Mouse (Mus musculus) hindbrain, embryonic 10.5 days (tissue): ENCODE measurements at regions not wholly inside any gene's neighbourhood (a gene's known extent, or its start where the extent isn't known, plus 50 kb on each side); places are given as distances from the start of the nearest gene placed in this dataset.

Experiments
- DNase-seq: peaks from one replicate; pipeline ENCODE4 v3.0.0-alpha.2; 2017; ENCODE audit warnings: low spot score
- H3K27ac ChIP-seq: fragments of 300-500 bp; sonication (generic); 2 replicates; pipeline ENCODE4 v1.5.1; 2016; ENCODE audit warnings: mild to moderate bottlenecking, moderate library complexity
- H3K27me3 ChIP-seq: fragments of 300-500 bp; sonication (generic); 2 replicates; pipeline ENCODE4 v1.6.1; 2016; ENCODE audit warnings: mild to moderate bottlenecking; ENCODE audit not compliant: poor library complexity, insufficient read depth, severe bottlenecking
- H3K36me3 ChIP-seq: fragments of 300-500 bp; sonication (generic); 2 replicates; pipeline ENCODE4 v1.6.1; 2016; ENCODE audit warnings: mild to moderate bottlenecking, moderate library complexity
- H3K4me1 ChIP-seq: fragments of 300-500 bp; sonication (generic); replicated peaks from 2 replicates; pipeline ENCODE4 v1.6.1; 2016; ENCODE audit warnings: mild to moderate bottlenecking
- H3K4me3 ChIP-seq: fragments of 300-500 bp; sonication (generic); 2 replicates; pipeline ENCODE4 v1.5.1; 2016; ENCODE audit warnings: mild to moderate bottlenecking, moderate library complexity
- H3K9me3 ChIP-seq: fragments of 300-500 bp; sonication (generic); 2 replicates; pipeline ENCODE4 v1.6.1; 2016; ENCODE audit warnings: mild to moderate bottlenecking, moderate library complexity
- WGBS: fragments of 180-500 bp; shearing (Covaris S2); methylation state at CpG from one replicate; pipeline ENCODE4 v1.1.7; 2016; 5-methylcytosine and 5-hydroxymethylcytosine counted together

DNA sequence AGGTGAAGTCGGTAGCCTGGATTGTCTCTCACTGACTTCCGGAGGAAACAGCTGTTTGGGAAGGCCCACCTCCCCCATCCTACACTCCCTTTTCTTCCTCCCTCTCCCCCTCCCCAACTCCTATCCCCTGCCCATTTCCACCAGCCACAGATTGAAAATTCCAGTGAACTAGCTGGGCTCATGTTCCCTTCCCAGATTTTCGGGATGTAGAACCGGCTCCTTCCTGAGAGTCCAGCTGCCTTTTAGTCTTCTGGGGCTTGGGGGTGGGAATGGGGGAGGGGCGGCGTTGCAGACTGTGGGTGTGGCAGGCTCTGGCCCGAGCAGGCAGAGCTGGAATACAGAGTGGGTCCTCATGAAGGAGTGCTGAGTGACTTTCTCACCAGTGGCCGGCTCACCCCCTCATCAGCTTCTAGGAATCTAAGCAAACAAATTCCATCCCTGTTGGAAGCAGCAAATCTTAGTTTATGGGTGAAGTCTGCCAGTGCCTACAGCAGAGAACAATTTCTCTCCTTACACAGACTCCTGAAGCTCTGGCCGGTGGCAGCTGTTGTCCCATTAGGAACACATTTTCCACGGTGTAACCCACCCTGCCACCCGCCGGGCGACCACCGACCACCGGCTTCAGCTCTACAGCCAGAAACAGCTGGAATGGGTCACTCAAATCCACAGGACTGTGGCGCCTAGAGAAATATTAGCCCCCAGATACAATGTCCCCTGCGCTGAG lies 100.9 kb downstream of the Mycn start:
- H3K4me1 ChIP-seq, result peaks cover 31% of the 10 kb centered on the region
- WGBS, result 24% methylated on average over 17 of the region's 17 CpGs
- H3K9me3 ChIP-seq, result no peaks in the 10 kb centered on the region
- peak; percentile 61 for DNase-seq
- peak overlapping the region; percentile 84 for H3K27ac ChIP-seq
- no peaks in the 10 kb centered on the region for H3K27me3 ChIP-seq
- H3K36me3 ChIP-seq, result no peaks in the 10 kb centered on the region
- peak overlapping the region; percentile 38 for H3K4me3 ChIP-seq

DNA sequence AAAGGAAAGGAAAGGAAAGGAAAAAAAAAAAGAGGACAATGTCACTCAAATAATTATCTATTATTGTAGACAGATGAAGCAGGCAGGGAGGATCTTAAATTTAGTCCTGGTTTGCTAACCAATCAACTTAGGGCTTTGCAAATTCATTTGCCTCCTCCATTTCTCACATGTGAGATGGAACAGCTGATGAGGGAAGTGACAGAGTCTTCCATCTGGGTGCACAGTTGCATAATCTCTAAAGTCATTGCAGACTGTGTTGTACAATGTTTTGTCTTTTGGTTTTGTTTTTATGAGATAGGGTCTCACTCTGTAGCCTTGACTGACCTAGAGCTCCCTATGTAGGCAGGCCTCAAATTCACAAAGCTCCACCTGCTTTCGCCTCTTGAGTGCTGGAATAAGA lies 103.9 kb downstream of the Mycn start:
- H3K27ac ChIP-seq, result no peak overlapping the region
- peaks cover 30% of the 10 kb centered on the region for H3K4me1 ChIP-seq
- H3K4me3 ChIP-seq, result no peak overlapping the region
- H3K27me3 ChIP-seq, result no peaks in the 10 kb centered on the region
- no peaks in the 10 kb centered on the region for H3K36me3 ChIP-seq
- H3K9me3 ChIP-seq, result no peaks in the 10 kb centered on the region
- 95% methylated on average over 1 of the region's 1 CpGs for WGBS
- DNase-seq, result no peak

DNA sequence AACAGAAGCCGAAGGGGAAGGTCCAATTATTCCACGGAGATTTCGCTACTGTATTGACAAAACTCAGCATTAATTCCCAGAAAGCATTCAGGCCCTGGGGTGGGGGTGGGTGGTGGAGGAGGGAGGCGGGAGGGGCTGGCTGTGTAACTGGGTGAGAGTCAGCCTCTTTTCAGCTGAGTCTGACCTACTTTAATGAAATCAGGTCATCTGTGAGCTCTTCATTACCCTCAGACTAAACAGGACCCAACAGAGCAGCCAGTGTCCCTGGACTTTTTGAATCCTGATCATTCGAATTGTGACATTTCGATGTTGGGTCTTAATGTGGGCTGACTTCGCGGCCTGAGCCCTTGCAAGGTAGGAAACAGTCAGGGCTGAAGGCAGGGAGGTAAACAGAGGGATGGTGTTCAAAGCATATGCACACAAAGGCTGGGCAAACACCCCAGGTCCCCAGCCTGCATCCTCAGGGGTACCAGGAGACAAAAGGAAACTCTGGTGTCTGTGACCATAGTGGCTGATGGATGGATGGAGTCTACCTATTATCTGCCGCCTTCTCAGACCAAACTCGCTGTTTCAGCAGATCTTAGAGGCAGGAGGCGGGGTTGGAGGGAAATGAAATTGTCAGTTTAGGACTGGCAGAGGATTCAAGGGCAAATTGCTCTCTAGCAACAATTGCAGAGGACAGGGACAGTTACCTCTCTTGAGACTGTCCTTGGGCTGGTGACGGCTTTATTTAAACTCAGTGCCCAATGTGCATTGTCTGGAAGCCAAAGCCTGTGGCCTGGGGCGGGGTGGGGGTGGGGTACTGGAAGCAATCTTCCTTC lies 113.7 kb downstream of the Mycn start:
- H3K27me3 ChIP-seq, result no peaks in the 10 kb centered on the region
- no peaks in the 10 kb centered on the region for H3K36me3 ChIP-seq
- WGBS, result 44% methylated on average over 13 of the region's 13 CpGs
- peaks cover 30% of the 10 kb centered on the region for H3K4me1 ChIP-seq
- DNase-seq, result no peak
- H3K27ac ChIP-seq, result peak overlapping the region; percentile 83
- H3K9me3 ChIP-seq, result no peaks in the 10 kb centered on the region
- H3K4me3 ChIP-seq, result no peak overlapping the region

DNA sequence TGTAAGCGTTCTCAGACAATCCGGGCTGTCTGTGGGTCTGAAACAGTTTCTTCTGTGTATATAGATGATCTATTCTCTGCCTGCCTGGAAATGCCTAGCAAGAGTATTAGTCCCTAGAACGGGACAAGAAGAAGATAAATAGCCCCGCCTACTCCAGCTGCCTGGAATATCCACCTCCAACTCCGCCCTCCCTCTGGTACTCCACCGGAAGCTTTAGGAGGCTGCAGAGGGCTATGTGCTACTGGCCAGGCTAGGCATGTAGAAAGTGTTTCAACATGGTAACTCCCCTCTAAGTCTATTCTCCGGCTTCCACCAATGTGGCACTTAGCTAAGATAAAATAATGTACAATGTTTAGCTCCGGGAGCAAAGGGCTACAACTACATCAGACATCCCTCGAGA lies 114.3 kb downstream of the Mycn start:
- Histone ChIP-seq H3K4me1 (peaks cover 30% of the 10 kb centered on the region), H3K4me3 (no peak overlapping the region)
- no peak for DNase-seq

DNA sequence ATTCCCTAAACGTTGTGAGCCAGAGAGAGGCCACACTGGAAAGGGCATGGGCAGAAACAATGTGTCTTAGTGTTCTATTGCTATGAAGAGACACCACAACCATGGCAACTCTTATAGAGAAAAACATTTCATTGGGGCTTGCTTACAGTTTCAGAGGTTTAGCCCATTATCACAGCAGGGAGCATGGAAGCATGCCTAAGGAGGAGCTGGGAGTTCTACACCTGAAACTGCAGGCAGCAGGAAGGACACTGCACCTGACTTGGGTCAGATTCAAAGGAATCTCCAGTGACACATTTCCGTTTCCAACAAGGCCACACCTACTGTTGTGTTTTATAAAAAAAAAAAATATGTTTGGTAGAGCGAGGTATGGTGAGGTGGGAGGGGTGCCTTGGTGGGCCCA lies 115.3 kb downstream of the Mycn start:
- H3K4me1 ChIP-seq, result peaks cover 33% of the 10 kb centered on the region
- H3K4me3 ChIP-seq, result no peak overlapping the region
- no peaks in the 10 kb centered on the region for H3K27me3 ChIP-seq
- H3K9me3 ChIP-seq, result no peaks in the 10 kb centered on the region
- H3K36me3 ChIP-seq, result no peaks in the 10 kb centered on the region
- 65% methylated on average over 3 of the region's 3 CpGs for WGBS
- H3K27ac ChIP-seq, result no peak overlapping the region
- no peak for DNase-seq

More for the DNA sequence above, 114.3 kb downstream of the Mycn start:
- no peaks in the 10 kb centered on the region for H3K36me3 ChIP-seq
- H3K27me3 ChIP-seq, result no peaks in the 10 kb centered on the region
- no peaks in the 10 kb centered on the region for H3K9me3 ChIP-seq
- peak overlapping the region; percentile 83 for H3K27ac ChIP-seq
- WGBS, result 56% methylated on average over 9 of the region's 9 CpGs

DNA sequence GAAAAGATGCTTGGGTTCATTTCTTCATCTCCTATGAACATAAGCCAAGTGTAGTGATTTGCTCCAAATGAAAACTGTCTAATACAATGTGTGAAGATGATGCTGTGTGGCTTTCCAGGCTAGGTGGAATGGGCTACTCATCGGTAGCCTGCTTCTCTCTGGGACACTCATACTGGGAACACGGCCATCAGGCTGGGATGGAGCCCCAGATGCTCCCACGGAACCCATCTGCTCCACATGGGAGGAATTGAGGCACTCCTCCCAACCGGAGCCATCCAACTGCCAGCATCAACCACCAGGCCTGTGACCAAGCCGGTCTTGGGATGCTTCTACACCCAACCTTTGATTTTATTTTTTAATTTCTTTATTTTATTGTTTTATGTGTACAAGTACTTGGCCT lies 115.9 kb downstream of the Mycn start:
- Histone ChIP-seq H3K36me3 (no peaks in the 10 kb centered on the region), H3K4me1 (peaks cover 33% of the 10 kb centered on the region), H3K27me3 (no peaks in the 10 kb centered on the region), H3K9me3 (no peaks in the 10 kb centered on the region), H3K27ac (no peak overlapping the region), H3K4me3 (no peak overlapping the region)
- no peak for DNase-seq
- 90% methylated on average over 5 of the region's 5 CpGs for WGBS

DNA sequence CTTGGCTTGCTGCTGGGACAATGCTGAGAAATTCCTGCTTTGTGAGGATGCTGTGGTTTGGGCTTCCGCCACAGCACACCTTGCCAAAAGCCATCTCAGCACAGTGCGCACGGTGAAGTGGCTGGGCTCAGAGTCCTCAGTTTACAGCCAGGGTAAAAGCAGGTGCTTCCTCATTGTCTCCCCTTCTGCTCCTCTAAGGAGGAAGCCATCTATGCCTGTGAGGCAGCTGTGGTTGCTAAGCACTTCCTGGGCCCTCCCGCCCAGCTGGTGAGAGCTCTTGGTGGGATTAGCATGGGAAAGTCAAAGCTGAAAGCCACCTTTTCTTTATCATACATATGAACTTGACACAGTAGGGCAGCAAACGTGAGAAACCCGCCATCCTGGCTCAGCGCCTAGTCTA lies 120.2 kb downstream of the Mycn start:
- Histone ChIP-seq H3K4me1 (0 out of 2 replicates have a peak, but pooled peaks cover 7% of the 10 kb centered on the region), H3K27ac (no peak overlapping the region), H3K27me3 (no peaks in the 10 kb centered on the region), H3K36me3 (no peaks in the 10 kb centered on the region), H3K4me3 (no peak overlapping the region), H3K9me3 (no peaks in the 10 kb centered on the region)
- WGBS, result 74% methylated on average over 7 of the region's 7 CpGs
- DNase-seq, result no peak

DNA sequence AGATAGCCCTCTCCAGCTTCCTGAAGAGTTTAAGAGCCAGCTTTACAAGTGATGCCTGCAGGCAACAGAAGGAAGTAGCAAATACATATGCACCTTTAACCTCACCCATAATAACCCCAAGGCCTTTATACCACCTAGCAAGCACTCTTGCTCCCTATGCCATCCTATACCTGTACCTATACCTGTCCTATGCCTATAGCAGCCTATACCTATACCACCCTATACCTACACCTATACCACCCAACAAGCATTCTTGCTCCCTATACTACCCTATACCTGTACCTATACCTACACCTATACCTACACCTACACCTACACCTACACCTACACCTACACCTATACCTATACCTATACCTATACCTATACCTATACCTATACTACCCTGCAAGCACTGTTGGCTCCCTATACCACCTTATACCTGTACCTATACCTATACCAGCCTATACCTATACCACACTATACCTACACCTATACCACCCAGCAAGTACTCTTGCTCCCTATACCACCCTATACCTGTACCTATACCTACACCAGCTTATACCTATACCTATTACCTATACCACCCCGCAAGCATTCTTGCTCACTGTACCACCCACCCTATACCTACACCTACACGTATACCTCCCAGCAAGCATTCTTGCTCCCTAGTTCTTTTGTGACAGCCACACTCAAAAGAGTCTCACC lies 120.9 kb downstream of the Mycn start:
- no peaks in the 10 kb centered on the region for H3K36me3 ChIP-seq
- 0 out of 2 replicates have a peak, but pooled peaks cover 3% of the 10 kb centered on the region for H3K4me1 ChIP-seq
- no peaks in the 10 kb centered on the region for H3K27me3 ChIP-seq
- no peak for DNase-seq
- 91% methylated on average over 2 of the region's 2 CpGs for WGBS
- H3K4me3 ChIP-seq, result no peak overlapping the region
- no peaks in the 10 kb centered on the region for H3K9me3 ChIP-seq
- no peak overlapping the region for H3K27ac ChIP-seq

DNA sequence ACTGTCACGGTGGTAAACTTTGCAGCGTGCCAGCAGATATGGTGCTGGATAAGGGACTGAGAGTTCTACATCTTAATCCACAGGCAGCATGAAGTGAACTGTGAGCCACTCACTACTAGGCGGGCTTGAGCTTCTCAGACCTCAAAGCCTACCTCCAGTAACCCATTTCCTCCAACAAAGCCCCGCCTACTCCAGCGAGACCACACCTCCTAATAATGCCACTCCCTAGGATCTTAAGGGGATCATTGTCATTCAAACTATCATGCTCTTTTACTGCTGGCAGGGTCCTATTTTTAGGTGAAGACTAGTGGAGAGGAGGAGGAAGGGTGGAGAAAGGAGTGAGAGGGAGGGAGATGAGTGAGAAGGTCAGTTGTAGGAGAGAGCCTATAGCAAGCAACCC lies 122.0 kb downstream of the Mycn start:
- no peak overlapping the region for H3K4me3 ChIP-seq
- 76% methylated on average over 5 of the region's 5 CpGs for WGBS
- no peak for DNase-seq

DNA sequence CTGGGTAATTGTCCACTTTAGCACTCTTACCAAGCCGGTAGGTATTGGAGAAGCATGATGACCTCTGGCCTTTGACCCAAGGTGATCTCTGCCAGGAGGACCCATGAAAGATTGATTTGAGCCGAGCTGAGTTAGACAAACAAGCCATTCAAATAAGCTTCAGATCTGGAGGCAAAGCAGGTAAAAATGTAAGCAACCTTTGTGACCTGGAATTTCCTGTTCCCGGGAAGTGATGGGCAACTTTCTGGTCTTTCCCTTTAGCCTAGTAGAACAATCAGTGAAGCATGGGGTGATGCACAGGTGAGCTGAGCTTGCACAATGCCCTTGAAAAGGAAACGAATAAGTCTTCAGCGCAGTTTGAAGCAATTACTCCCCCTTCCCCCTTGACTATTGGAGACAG lies 127.0 kb downstream of the Mycn start:
- Histone ChIP-seq H3K4me3 (no peak overlapping the region), H3K4me1 (peaks cover 51% of the 10 kb centered on the region), H3K27ac (0 out of 2 replicates have a peak overlapping the region, but pooled peaks have one; percentile 90), H3K27me3 (no peaks in the 10 kb centered on the region), H3K36me3 (no peaks in the 10 kb centered on the region), H3K9me3 (no peaks in the 10 kb centered on the region)
- no peak for DNase-seq
- 58% methylated on average over 5 of the region's 5 CpGs for WGBS

More for the DNA sequence above, 122.0 kb downstream of the Mycn start:
- Histone ChIP-seq H3K9me3 (no peaks in the 10 kb centered on the region), H3K27me3 (no peaks in the 10 kb centered on the region), H3K36me3 (no peaks in the 10 kb centered on the region), H3K27ac (no peak overlapping the region), H3K4me1 (0 out of 2 replicates have a peak, but pooled peaks cover 4% of the 10 kb centered on the region)

DNA sequence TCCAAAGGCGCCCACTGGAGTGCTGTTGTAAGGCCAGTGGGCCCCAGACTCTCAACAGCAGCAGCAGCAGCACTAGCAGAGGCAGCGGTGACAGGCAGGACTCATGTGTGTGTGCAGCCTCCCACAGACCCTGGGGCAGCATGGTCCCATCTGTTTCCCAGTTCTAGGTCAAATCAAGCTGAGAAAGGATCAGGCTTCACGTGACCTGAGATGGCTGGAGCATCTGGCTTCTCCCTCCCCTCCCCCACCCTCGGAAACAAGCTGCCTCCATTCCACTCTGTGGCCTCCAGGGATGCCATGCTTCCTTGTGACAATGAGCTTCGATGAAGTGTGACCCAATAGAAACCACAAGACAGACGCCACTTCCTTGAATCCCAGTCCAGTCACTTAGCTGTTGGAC lies 128.8 kb downstream of the Mycn start:
- no peaks in the 10 kb centered on the region for H3K36me3 ChIP-seq
- peak overlapping the region; percentile 90 for H3K27ac ChIP-seq
- H3K4me3 ChIP-seq, result no peak overlapping the region
- DNase-seq, result peak; percentile 87
- WGBS, result 23% methylated on average over 6 of the region's 6 CpGs
- peaks cover 61% of the 10 kb centered on the region for H3K4me1 ChIP-seq
- 0 out of 2 replicates have a peak, but pooled peaks cover 12% of the 10 kb centered on the region for H3K27me3 ChIP-seq
- H3K9me3 ChIP-seq, result no peaks in the 10 kb centered on the region

DNA sequence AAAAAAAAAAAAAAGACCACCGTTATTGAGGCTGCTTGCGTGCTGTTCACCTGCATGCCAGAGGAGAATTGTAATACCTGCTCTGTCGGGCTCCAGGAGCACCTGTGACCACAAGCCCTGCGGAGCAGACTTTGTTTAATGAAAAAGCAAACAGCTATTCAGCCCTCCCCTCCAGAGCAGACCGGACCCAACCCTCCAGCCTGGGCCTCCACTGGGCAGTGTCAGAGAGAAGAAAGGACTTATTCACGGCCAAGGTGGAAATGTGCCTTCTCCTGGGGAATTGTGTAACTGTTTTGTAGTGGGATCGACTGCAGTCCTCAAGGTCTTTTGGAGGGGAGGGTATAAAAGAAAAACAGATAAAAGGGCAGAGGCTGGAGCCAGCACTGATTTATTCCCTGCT lies 130.8 kb downstream of the Mycn start:
- peak overlapping the region; percentile 34 for H3K4me3 ChIP-seq
- peaks cover 67% of the 10 kb centered on the region for H3K4me1 ChIP-seq
- DNase-seq, result peak; percentile 56
- peaks cover 27% of the 10 kb centered on the region for H3K27me3 ChIP-seq
- no peaks in the 10 kb centered on the region for H3K36me3 ChIP-seq
- H3K9me3 ChIP-seq, result no peaks in the 10 kb centered on the region
- peak overlapping the region; percentile 90 for H3K27ac ChIP-seq
- WGBS, result 2% methylated on average over 7 of the region's 7 CpGs
